Mouse (Mus musculus): ENCODE results near the gene Rftn1. TPM values are rescaled to one million over a fixed set of nuclear protein-coding genes. Genes with fewer than 3 reads are reported as not detected.

Rftn1 gene
- total and polyA plus RNA-seq, 2 experiments: 2.6 to 3.1 TPM

GRCm38 (mm10) chr17:50233956-50234355 lies 43.5 kb upstream of the Rftn1 start:
- H3K4me1 ChIP-seq (ENCODE audit: control insufficient read depth, insufficient read depth, low read length): no peaks in the 10 kb centered on the region
- no peak overlapping the region for H3K9ac ChIP-seq (ENCODE audit: low read depth, low read length)
- 90% methylated on average over 5 of the region's 5 CpGs for WGBS
- no peaks in the 10 kb centered on the region for H3K27me3 ChIP-seq (ENCODE audit: control insufficient read depth, insufficient read depth, low read length)
- no peak overlapping the region for H3K27ac ChIP-seq (replicated peaks; ENCODE audit: insufficient read depth, low read depth, low read length)
- no peaks in the 10 kb centered on the region for H3K36me3 ChIP-seq (ENCODE audit: control insufficient read depth, insufficient read depth, low read length)
- DNase-seq (ENCODE audit: extremely low read depth, low read depth, low spot score): no peak
- no peak overlapping the region for H3K4me3 ChIP-seq (ENCODE audit: insufficient read depth, low read depth, low read length)
- H3K79me2 ChIP-seq (ENCODE audit: control insufficient read depth, insufficient read depth, low read length): no peaks in the 10 kb centered on the region
- no peak for TF ChIP-seq POLR2A (IDR thresholded peaks at IDR 0.05; ENCODE audit: extremely low read depth, insufficient read depth, low read length)
- TF ChIP-seq CTCF (IDR thresholded peaks at IDR 0.05; ENCODE audit: low read depth, low read length): no peak

- 95% methylated on average over 11 of the region's 11 CpGs for WGBS
- H3K79me2 ChIP-seq (ENCODE audit: control insufficient read depth, insufficient read depth, low read length): no peaks in the 10 kb centered on the region
- no peaks in the 10 kb centered on the region for H3K36me3 ChIP-seq (ENCODE audit: control insufficient read depth, insufficient read depth, low read length)
- no peak overlapping the region for H3K9ac ChIP-seq (ENCODE audit: low read depth, low read length)
- H3K4me3 ChIP-seq (ENCODE audit: insufficient read depth, low read depth, low read length): no peak overlapping the region
- no peaks in the 10 kb centered on the region for H3K27me3 ChIP-seq (ENCODE audit: control insufficient read depth, insufficient read depth, low read length)
- TF ChIP-seq POLR2A (IDR thresholded peaks at IDR 0.05; ENCODE audit: extremely low read depth, insufficient read depth, low read length) (no peak), CTCF (IDR thresholded peaks at IDR 0.05; ENCODE audit: low read depth, low read length) (no peak)
- no peak for DNase-seq (ENCODE audit: extremely low read depth, low read depth, low spot score)
- no peak overlapping the region for H3K27ac ChIP-seq (replicated peaks; ENCODE audit: insufficient read depth, low read depth, low read length)
- no peaks in the 10 kb centered on the region for H3K4me1 ChIP-seq (ENCODE audit: control insufficient read depth, insufficient read depth, low read length)
Measured at GRCm38 (mm10) chr17:50232821-50233220, 42.3 kb upstream of the Rftn1 start.

- WGBS: 87% methylated on average over 8 of the region's 8 CpGs
- Histone ChIP-seq H3K27me3 (ENCODE audit: control insufficient read depth, insufficient read depth, low read length) (no peaks in the 10 kb centered on the region), H3K4me3 (ENCODE audit: insufficient read depth, low read depth, low read length) (no peak overlapping the region), H3K4me1 (ENCODE audit: control insufficient read depth, insufficient read depth, low read length) (no peaks in the 10 kb centered on the region), H3K9ac (ENCODE audit: low read depth, low read length) (no peak overlapping the region), H3K27ac (replicated peaks; ENCODE audit: insufficient read depth, low read depth, low read length) (no peak overlapping the region), H3K36me3 (ENCODE audit: control insufficient read depth, insufficient read depth, low read length) (no peaks in the 10 kb centered on the region), H3K79me2 (ENCODE audit: control insufficient read depth, insufficient read depth, low read length) (no peaks in the 10 kb centered on the region)
- TF ChIP-seq CTCF (IDR thresholded peaks at IDR 0.05; ENCODE audit: low read depth, low read length) (no peak), POLR2A (IDR thresholded peaks at IDR 0.05; ENCODE audit: extremely low read depth, insufficient read depth, low read length) (no peak)
- no peak for DNase-seq (ENCODE audit: extremely low read depth, low read depth, low spot score)
Measured at GRCm38 (mm10) chr17:50231206-50231605, 40.7 kb upstream of the Rftn1 start.

- Histone ChIP-seq H3K4me3 (ENCODE audit: insufficient read depth, low read depth, low read length) (no peak overlapping the region), H3K36me3 (ENCODE audit: control insufficient read depth, insufficient read depth, low read length) (no peaks in the 10 kb centered on the region), H3K27ac (replicated peaks; ENCODE audit: insufficient read depth, low read depth, low read length) (no peak overlapping the region), H3K79me2 (ENCODE audit: control insufficient read depth, insufficient read depth, low read length) (no peaks in the 10 kb centered on the region), H3K4me1 (ENCODE audit: control insufficient read depth, insufficient read depth, low read length) (no peaks in the 10 kb centered on the region), H3K9ac (ENCODE audit: low read depth, low read length) (no peak overlapping the region), H3K27me3 (ENCODE audit: control insufficient read depth, insufficient read depth, low read length) (no peaks in the 10 kb centered on the region)
- WGBS: 82% methylated on average over 4 of the region's 4 CpGs
- no peak for DNase-seq (ENCODE audit: extremely low read depth, low read depth, low spot score)
- TF ChIP-seq POLR2A (IDR thresholded peaks at IDR 0.05; ENCODE audit: extremely low read depth, insufficient read depth, low read length) (no peak), CTCF (IDR thresholded peaks at IDR 0.05; ENCODE audit: low read depth, low read length) (no peak)
Measured at GRCm38 (mm10) chr17:50229534-50229933, 39.1 kb upstream of the Rftn1 start.

- H3K27me3 ChIP-seq (ENCODE audit: control insufficient read depth, insufficient read depth, low read length): no peaks in the 10 kb centered on the region
- no peaks in the 10 kb centered on the region for H3K4me1 ChIP-seq (ENCODE audit: control insufficient read depth, insufficient read depth, low read length)
- 67% methylated on average over 7 of the region's 7 CpGs for WGBS
- no peaks in the 10 kb centered on the region for H3K79me2 ChIP-seq (ENCODE audit: control insufficient read depth, insufficient read depth, low read length)
- no peak overlapping the region for H3K27ac ChIP-seq (replicated peaks; ENCODE audit: insufficient read depth, low read depth, low read length)
- no peak overlapping the region for H3K9ac ChIP-seq (ENCODE audit: low read depth, low read length)
- H3K4me3 ChIP-seq (ENCODE audit: insufficient read depth, low read depth, low read length): no peak overlapping the region
- TF ChIP-seq POLR2A (IDR thresholded peaks at IDR 0.05; ENCODE audit: extremely low read depth, insufficient read depth, low read length) (no peak), CTCF (IDR thresholded peaks at IDR 0.05; ENCODE audit: low read depth, low read length) (no peak)
- H3K36me3 ChIP-seq (ENCODE audit: control insufficient read depth, insufficient read depth, low read length): no peaks in the 10 kb centered on the region
- DNase-seq (ENCODE audit: extremely low read depth, low read depth, low spot score): no peak
Measured at GRCm38 (mm10) chr17:50227366-50227765, 36.9 kb upstream of the Rftn1 start.

- no peak for DNase-seq (ENCODE audit: extremely low read depth, low read depth, low spot score)
- TF ChIP-seq CTCF (IDR thresholded peaks at IDR 0.05; ENCODE audit: low read depth, low read length) (no peak), POLR2A (IDR thresholded peaks at IDR 0.05; ENCODE audit: extremely low read depth, insufficient read depth, low read length) (no peak)
Measured at GRCm38 (mm10) chr17:50224718-50225117, 34.2 kb upstream of the Rftn1 start.

More at GRCm38 (mm10) chr17:50224718-50225117, 34.2 kb upstream of the Rftn1 start:
- Histone ChIP-seq H3K4me3 (ENCODE audit: insufficient read depth, low read depth, low read length) (no peak overlapping the region), H3K27me3 (ENCODE audit: control insufficient read depth, insufficient read depth, low read length) (no peaks in the 10 kb centered on the region), H3K79me2 (ENCODE audit: control insufficient read depth, insufficient read depth, low read length) (no peaks in the 10 kb centered on the region), H3K9ac (ENCODE audit: low read depth, low read length) (no peak overlapping the region), H3K4me1 (ENCODE audit: control insufficient read depth, insufficient read depth, low read length) (no peaks in the 10 kb centered on the region), H3K27ac (replicated peaks; ENCODE audit: insufficient read depth, low read depth, low read length) (no peak overlapping the region), H3K36me3 (ENCODE audit: control insufficient read depth, insufficient read depth, low read length) (no peaks in the 10 kb centered on the region)
- 80% methylated on average over 5 of the region's 5 CpGs for WGBS
